In the genomic region with DNA sequence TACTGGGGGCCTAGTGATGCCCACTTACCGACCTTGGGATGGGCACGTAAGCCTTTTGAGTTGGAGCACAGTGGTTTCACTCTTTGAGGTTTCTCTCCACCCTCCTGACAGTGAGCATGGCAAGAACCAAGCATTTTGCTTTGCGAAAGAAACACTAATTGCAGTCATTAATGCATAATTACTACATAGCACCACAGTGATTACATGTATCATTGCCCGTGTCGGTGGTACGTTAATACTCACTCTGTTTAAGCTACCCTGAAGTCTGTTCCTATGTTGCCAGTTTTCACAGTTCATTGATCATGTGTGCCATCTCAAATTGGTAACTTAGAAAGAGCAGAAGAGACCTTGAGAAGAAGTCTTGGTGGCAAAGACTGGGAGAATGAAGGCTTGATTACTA, we compare ENCODE assay signal across 16 mouse cellular contexts.
A peak's percentile ranks its signal among the peaks of the same experiment; 100 is the strongest.
DNase-seq lines count a peak whose midpoint lies in the region; ATAC-seq and TF ChIP-seq lines count a peak whose summit lies in the region.
"Had no signal": no experiment of that assay in that cellular context is flagged by ENCODE, and none has a peak within 500 bp of the region (broad histone marks: within the 10 kb centered on the region; RNA-seq: fewer than 3 reads in every experiment).

No protein-coding gene starts in this region.

- no peaks in the 10 kb centered on the region for H3K27me3 ChIP-seq in forebrain, embryonic 16.5 days (replicated peaks; ENCODE audit: control insufficient read depth, insufficient read depth, low read length)
- H3K27me3 ChIP-seq in forebrain, embryonic 10.5 days (ENCODE audit: poor library complexity, severe bottlenecking), result no peaks in the 10 kb centered on the region
- H3K27me3 ChIP-seq in heart, adult 2 months (ENCODE audit: control insufficient read depth, insufficient read depth, low read length), result no peaks in the 10 kb centered on the region
- H3K27me3 ChIP-seq in thymus, adult 2 months (ENCODE audit: control insufficient read depth, insufficient read depth, low read length), result no peaks in the 10 kb centered on the region
- H3K27me3 ChIP-seq: hindbrain, embryonic 13.5 days; intestine, embryonic 15.5 days had no signal

- no peaks in the 10 kb centered on the region for H3K9me3 ChIP-seq in forebrain, embryonic 16.5 days (ENCODE audit: control insufficient read depth, low read length)
- H3K9me3 ChIP-seq in forebrain, embryonic 10.5 days, result no peaks in the 10 kb centered on the region
- H3K9me3 ChIP-seq: heart, embryonic 10.5 days; hindbrain, embryonic 10.5 days; hindbrain, embryonic 13.5 days; intestine, embryonic 15.5 days had no signal

- no peak overlapping the region for H3K4me2 ChIP-seq in forebrain, embryonic 16.5 days (ENCODE audit: low read length)
- H3K4me2 ChIP-seq: hindbrain, embryonic 13.5 days; intestine, embryonic 15.5 days had no signal

- peak; percentile 70 for ATAC-seq in forebrain, embryonic 16.5 days
- ATAC-seq: CD4-positive, CD25-positive, alpha-beta regulatory T cell, adult 4 months; hindbrain, embryonic 16.5 days; intestine, embryonic 15.5 days had no signal

- no peak for DNase-seq in forebrain, embryonic 10.5 days (ENCODE audit: extremely low spot score, low spot score)
- no peak for DNase-seq in heart, adult 2 months
- DNase-seq in heart, adult 18-20 months, result no peak
- peak; percentile 35 for DNase-seq in brain, embryonic 14.5 days (ENCODE audit: low read depth)
- no peak for DNase-seq in thymus, adult 2 months
- DNase-seq: adrenal gland, adult 2 months; adrenal gland, postnatal 14 days; kidney, adult 11 months; kidney, adult 8-10 months had no signal

- H3K36me3 ChIP-seq in forebrain, embryonic 16.5 days (ENCODE audit: control insufficient read depth, insufficient read depth), result no peaks in the 10 kb centered on the region
- H3K36me3 ChIP-seq in forebrain, embryonic 10.5 days (replicated peaks), result no peaks in the 10 kb centered on the region
- H3K36me3 ChIP-seq in heart, adult 2 months (ENCODE audit: control insufficient read depth, insufficient read depth, low read length), result peaks cover 21% of the 10 kb centered on the region
- no peaks in the 10 kb centered on the region for H3K36me3 ChIP-seq in thymus, adult 2 months (ENCODE audit: control insufficient read depth, insufficient read depth, low read length)
- H3K36me3 ChIP-seq: heart, embryonic 10.5 days; hindbrain, embryonic 10.5 days; hindbrain, embryonic 13.5 days; intestine, embryonic 15.5 days had no signal

- intact Hi-C loops in heart, adult 2 months (cut with DNase I), result no loop called here

- no peak for TF ChIP-seq POLR2A in heart, adult 2 months (IDR thresholded peaks at IDR 0.05; ENCODE audit: insufficient read depth, low read depth, low read length)
- no peak for TF ChIP-seq POLR2A in brain, embryonic 14.5 days (IDR thresholded peaks at IDR 0.05; ENCODE audit: borderline replicate concordance, extremely low read depth, insufficient read depth, insufficient read length, poor library complexity, severe bottlenecking)
- no peak for TF ChIP-seq POLR2A in thymus, adult 2 months (IDR thresholded peaks at IDR 0.05; ENCODE audit: control insufficient read depth, extremely low read depth, insufficient read depth, low read length, poor library complexity)

- no peak for TF ChIP-seq CTCF in heart, adult 2 months (IDR thresholded peaks at IDR 0.05)
- TF ChIP-seq CTCF in brain, embryonic 14.5 days (IDR thresholded peaks at IDR 0.05; ENCODE audit: borderline replicate concordance, extremely low read depth, insufficient read depth, insufficient read length), result no peak
- no peak for TF ChIP-seq CTCF in thymus, adult 2 months (IDR thresholded peaks at IDR 0.05; ENCODE audit: borderline replicate concordance, control insufficient read depth, extremely low read depth, insufficient read depth, low read length, poor library complexity)

- 0 out of 2 replicates have a peak, but pooled peaks cover 3% of the 10 kb centered on the region for H3K4me1 ChIP-seq in forebrain, embryonic 16.5 days (replicated peaks; ENCODE audit: control insufficient read depth, insufficient read depth, low read length)
- peaks cover 7% of the 10 kb centered on the region for H3K4me1 ChIP-seq in forebrain, embryonic 10.5 days
- H3K4me1 ChIP-seq in heart, adult 2 months (ENCODE audit: control insufficient read depth, insufficient read depth, low read length), result peaks cover 11% of the 10 kb centered on the region
- no peaks in the 10 kb centered on the region for H3K4me1 ChIP-seq in thymus, adult 2 months (replicated peaks; ENCODE audit: control insufficient read depth, insufficient read depth, low read length)
- H3K4me1 ChIP-seq: heart, embryonic 10.5 days; intestine, embryonic 15.5 days had no signal

- H3K79me2 ChIP-seq in heart, adult 2 months (replicated peaks; ENCODE audit: control insufficient read depth, insufficient read depth, low read length), result no peaks in the 10 kb centered on the region

- no peak overlapping the region for H3K4me3 ChIP-seq in forebrain, embryonic 16.5 days (replicated peaks; ENCODE audit: low read length)
- no peak overlapping the region for H3K4me3 ChIP-seq in forebrain, embryonic 10.5 days
- no peak overlapping the region for H3K4me3 ChIP-seq in heart, adult 2 months
- H3K4me3 ChIP-seq in thymus, adult 2 months (ENCODE audit: control insufficient read depth, insufficient read depth, low read length), result no peak overlapping the region
- H3K4me3 ChIP-seq: heart, embryonic 10.5 days; hindbrain, embryonic 10.5 days; hindbrain, embryonic 13.5 days; intestine, embryonic 15.5 days had no signal

- no peak overlapping the region for H3K9ac ChIP-seq in forebrain, embryonic 16.5 days (replicated peaks; ENCODE audit: low read depth, low read length)
- H3K9ac ChIP-seq in heart, adult 2 months (ENCODE audit: low read depth, low read length), result no peak overlapping the region
- H3K9ac ChIP-seq: hindbrain, embryonic 13.5 days; intestine, embryonic 15.5 days had no signal

- TF ChIP-seq EP300 in heart, adult 2 months (IDR thresholded peaks at IDR 0.05; ENCODE audit: insufficient read depth, low read depth, low read length), result no peak

- no peak overlapping the region for H3K27ac ChIP-seq in forebrain, embryonic 16.5 days (ENCODE audit: low read length)
- no peak overlapping the region for H3K27ac ChIP-seq in forebrain, embryonic 10.5 days
- peak overlapping the region; percentile 52; the same call in 1 of the 2 replicates for H3K27ac ChIP-seq in heart, adult 2 months
- no peak overlapping the region for H3K27ac ChIP-seq in thymus, adult 2 months (ENCODE audit: control insufficient read depth, insufficient read depth, low read length)
- H3K27ac ChIP-seq: heart, embryonic 10.5 days; hindbrain, embryonic 10.5 days; hindbrain, embryonic 13.5 days; intestine, embryonic 15.5 days had no signal

- WGBS in forebrain, embryonic 16.5 days, result 63% methylated on average over 6 of the region's 6 CpGs
- 90% methylated on average over 6 of the region's 6 CpGs for WGBS in forebrain, embryonic 10.5 days
- 94% methylated on average over 6 of the region's 6 CpGs for WGBS in heart, adult 2 months
- 97% methylated on average over 6 of the region's 6 CpGs for WGBS in thymus, adult 2 months
